Mouse (Mus musculus) brown adipose tissue, adult 24 weeks (tissue): ENCODE measurements around the gene Akap17b. TPM values are rescaled to one million over a fixed set of nuclear protein-coding genes. Genes with fewer than 3 reads are reported as not detected.
"Not testable (repeated sequence)": the region's sequence is repeated elsewhere in the genome, so short reads cannot be mapped to it uniquely, and the experiment has no call there.

Experiments
- H3K27ac ChIP-seq: fragments of 200-500 bp; replicated peaks from 2 replicates; pipeline ENCODE4 v1.5.1; 2012; ENCODE audit warnings: low read depth, mild to moderate bottlenecking, low read length
- H3K4me1 ChIP-seq: fragments of 200-500 bp; 2 replicates; pipeline ENCODE4 v1.6.1; 2012; ENCODE audit warnings: low read length, mixed read lengths; ENCODE audit not compliant: control insufficient read depth, insufficient read depth, insufficient read length
- H3K4me3 ChIP-seq: fragments of 200-500 bp; 2 replicates; pipeline ENCODE4 v1.5.1; 2012; ENCODE audit warnings: low read depth, mild to moderate bottlenecking, low read length, moderate library complexity; ENCODE audit not compliant: insufficient read depth
- polyA plus RNA-seq: library from polyadenylated mRNA; stranded (reverse); fragments of >200 nt; gene quantifications from 2 replicates; pipeline ENCODE4 v1.2.4, GENCODE M21; 2012; ENCODE audit not compliant: missing spikeins, insufficient read depth, insufficient read length

The Akap17b gene
- polyA plus RNA-seq, 1 experiment, result 0.79 TPM

DNA sequence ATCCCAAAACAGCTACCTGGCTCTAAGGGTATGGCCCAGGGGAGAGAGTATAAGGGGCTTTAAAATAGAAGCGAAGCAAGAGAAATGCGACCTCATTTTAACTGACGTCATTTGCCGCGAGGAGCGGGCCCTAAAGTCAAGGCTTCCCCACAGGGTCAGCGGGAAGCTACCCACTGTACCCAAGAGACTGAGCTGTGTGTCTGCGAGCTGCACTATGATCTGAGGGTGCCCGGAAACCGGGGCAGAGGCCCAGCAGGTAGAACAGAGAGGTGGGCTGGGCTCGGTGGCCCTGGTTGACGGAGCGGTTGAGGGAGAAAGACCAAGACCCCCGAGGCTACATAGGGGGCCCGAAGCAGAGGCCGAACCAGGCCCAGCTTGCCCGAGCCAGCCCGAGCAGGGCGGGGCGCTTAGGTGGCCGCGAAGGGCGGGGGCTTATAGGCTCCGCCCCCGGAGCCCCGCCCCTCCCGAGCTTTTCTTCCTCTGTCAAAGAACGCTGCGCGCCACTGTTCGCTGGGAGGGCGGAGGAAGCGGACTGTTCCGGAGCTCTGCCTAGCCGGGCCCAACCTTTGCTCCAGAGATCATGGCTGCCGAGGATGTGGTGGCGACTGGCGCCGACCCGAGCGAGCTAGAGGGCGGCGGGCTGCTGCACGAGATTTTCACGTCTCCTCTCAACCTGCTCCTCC, 47.3 kb downstream of the Akap17b start, which contains the start of gene Pgrmc1:
TSS of gene Pgrmc1 (plus strand) at position 500 of the 683 bp plus-strand sequence.
- H3K4me1 ChIP-seq, result peaks cover 3% of the 10 kb centered on the region; the same call in 1 of the 2 replicates
- peak within 1 kb of the TSS; percentile 96 for H3K27ac ChIP-seq
- H3K4me3 ChIP-seq, result peak within 1 kb of the TSS; percentile 99

DNA sequence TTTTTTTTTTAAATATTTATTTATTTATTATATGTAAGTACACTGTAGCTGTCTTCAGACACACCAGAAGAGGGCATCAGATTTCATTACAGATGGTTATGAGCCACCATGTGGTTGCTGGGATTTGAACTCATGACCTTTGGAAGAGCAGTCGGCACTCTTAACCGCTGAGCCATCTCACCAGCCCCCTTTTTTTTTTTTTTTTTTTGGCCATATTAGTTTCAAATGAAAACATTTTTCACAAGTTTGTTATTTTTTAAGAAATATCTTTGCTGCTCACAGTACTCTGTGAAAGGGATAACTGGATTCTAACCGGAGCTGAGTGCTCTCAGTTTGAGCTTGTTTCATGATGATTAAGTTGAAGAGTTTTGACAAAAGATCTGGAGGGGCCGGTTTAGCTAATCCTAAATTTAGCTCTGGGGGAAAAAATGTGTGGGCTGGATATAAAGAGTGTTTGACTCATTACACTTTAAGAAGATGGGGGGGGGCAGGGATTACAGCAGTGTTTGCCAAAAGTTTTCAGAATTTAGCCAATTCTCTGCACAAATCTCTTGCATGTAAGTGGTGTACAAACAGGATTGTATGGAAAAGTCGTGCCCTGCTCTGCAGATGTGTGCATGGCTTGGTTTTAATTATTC, 48.6 kb downstream of the Akap17b start:
- H3K27ac ChIP-seq, H3K4me1 ChIP-seq, H3K4me3 ChIP-seq: not testable (repeated sequence)

DNA sequence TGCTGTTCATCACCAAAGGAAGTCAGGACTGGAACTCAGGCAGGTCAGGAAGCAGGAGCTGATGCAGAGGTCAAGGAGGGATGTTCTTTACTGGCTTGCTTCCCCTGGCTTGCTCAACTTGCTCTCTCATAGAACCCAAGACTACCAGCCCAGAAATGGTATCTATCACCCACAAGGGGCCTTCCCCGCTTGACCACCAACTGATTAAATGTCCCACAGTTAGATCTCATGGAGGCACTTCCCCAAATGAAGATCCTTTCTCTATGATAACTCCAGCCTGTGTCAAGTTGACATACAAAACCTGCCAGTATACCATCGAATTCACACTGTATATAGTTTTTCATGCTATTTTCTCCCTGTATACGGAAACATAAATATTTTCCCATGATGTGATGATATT, 49.9 kb downstream of the Akap17b start:
- Histone ChIP-seq H3K4me1 (peaks cover 3% of the 10 kb centered on the region; the same call in 1 of the 2 replicates), H3K27ac (no peak overlapping the region), H3K4me3 (no peak overlapping the region)

DNA sequence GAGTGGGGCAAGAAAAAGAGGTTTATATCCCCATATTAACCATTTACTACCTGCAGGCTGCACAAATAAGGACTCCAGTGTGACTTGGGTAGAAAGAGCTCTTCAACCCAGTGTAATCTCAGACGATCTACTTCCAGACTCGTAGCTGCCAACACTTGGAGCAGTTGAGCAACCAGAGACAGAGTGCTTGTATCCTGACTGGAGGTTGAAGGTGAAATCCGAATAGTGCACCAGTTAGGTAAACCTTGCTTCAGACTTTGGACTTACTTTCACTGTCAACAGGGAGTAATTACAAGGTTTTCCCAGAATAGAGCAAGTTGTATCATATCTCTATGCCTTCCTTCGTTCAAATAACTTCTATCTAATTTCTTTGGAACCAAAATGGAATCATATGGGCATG, 53.7 kb downstream of the Akap17b start:
- H3K4me1 ChIP-seq, result no peaks in the 10 kb centered on the region
- H3K4me3 ChIP-seq, result no peak overlapping the region
- peak overlapping the region; percentile 17; the same call in 1 of the 2 replicates for H3K27ac ChIP-seq

DNA sequence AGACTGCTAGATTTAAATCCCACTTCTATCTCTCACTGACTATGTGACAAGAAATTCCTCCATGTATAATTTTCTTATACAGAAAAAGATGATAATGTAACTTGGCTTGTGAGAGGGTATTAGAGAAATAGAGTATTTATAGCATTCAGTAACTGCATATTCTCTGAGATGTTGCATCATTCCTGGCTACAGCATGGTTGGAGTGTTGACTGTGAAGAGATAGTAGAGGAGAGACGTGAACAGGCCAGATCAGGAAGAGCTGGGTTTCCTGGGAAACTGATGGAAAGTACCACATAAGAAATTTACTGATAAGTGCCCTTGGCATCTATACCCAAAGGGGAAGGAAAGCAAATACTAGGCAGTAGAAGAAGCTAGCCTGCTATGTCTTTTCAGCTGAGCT, 54.1 kb downstream of the Akap17b start:
- H3K4me1 ChIP-seq, result no peaks in the 10 kb centered on the region
- peak overlapping the region; percentile 17; the same call in 1 of the 2 replicates for H3K27ac ChIP-seq
- no peak overlapping the region for H3K4me3 ChIP-seq

DNA sequence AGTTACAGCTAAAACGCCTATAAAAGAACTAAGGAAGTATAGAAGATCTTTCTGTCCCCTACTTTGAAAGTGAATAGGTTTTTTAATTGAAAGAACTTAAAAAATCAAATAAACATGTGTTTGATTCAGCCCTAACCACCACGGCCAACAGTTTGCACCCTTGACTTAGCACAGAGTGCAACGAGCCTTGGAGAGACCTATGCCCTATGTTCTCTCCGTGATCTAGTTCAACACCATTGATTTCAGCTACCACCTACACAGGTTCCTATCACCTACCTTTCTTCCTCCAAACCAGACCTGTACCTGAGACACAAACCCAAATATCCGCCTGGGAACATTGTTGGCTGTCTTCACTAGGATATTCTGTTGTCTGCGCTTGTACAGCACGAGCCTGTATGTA, 54.9 kb downstream of the Akap17b start:
- H3K4me3 ChIP-seq, result no peak overlapping the region
- H3K4me1 ChIP-seq, result no peaks in the 10 kb centered on the region
- no peak overlapping the region for H3K27ac ChIP-seq

DNA sequence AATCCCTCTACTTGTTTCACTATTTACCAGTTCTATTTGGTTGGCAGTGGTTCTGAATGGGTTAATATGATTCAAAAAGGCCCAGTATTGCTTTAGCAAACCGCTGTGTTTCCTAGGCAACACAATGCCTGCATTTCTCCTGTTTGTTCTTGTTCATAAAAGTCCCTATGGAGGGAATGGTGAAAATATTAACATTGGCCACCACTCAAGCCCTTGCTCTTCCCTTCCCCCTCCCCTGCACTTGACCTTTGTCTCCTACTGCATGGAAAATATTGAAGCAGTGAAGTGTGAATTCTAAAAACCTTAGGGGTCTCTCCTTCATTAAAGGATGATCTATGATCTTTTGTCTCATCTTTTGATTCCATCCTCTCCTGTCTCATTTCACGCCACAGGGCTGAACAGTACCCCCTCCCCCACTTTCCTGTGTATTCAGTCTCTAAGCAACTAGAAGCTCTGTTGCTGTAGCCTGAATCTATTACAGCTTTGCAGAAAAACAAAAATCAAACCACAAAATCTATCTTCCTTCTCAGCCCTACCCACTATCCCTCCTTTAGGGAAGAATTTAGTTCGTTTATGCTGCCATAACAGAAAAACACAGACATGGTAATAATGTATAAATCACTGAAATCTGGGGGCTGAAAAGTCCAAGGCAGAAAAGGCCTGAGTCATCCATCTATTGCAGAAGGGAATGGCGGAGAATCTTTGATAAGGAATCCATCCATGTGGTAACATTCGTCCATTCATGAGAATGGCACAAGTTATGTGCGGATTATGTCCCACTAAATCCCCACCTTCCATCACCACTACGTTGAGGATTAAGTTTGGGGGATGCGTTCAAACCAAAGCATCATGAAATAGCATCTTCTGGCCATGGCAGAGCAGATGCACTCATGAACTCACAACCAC, 57.6 kb downstream of the Akap17b start:
- Histone ChIP-seq H3K27ac (no peak overlapping the region; the same call in 1 of the 2 replicates), H3K4me3 (no peak overlapping the region), H3K4me1 (no peaks in the 10 kb centered on the region)

DNA sequence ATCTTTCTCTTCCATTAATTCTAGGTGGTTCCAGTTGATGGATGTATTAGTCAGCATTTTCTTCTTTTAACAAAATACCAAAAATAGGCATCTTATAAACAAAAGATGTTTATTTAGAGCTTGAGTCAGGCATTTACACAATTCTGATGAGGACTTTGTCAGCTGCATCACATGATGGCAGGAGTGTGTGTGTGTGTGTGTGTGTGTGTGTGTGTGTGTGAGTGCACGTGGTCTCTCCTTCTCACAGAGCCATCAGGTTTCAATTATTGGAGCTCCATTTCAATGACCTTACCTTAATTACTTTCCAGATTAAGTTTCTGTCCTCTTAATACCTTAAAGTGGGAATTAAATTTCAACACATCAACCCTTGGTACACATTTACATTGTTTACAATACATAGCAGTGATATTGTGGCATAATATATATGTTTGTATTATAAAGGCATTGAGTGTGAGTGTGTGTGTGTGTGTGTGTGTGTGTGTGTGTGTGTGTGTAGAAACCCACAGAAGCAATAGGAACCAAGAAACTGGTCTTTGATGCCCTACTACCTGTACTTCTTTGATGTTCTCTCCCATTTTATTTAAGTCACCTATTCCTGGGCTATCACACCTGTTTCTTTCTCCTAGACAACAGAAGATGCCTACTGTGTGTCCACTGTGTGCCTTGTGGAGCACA, 58.4 kb downstream of the Akap17b start:
- Histone ChIP-seq H3K4me1 (no peaks in the 10 kb centered on the region), H3K27ac (no peak overlapping the region), H3K4me3 (no peak overlapping the region)

DNA sequence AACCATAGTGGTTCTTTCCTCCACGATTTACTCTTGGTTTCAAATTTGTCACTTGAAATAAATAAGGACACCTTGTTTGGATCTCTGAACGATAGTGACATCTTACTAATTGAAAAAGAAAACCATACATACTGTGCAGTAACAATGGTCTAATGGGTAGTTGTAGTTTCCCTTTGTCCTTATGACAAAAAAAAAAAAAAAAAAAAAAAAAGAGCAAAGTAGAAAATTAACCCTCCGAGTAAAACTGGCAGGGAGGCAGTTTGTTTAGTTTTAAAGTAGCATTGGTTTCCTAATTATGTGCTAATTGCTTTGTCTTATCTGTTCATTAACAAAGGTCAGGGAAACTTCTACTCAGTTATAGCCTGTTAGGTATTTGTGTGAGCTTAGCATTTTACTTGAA, 83.1 kb downstream of the Akap17b start:
- no peak overlapping the region for H3K4me3 ChIP-seq

DNA sequence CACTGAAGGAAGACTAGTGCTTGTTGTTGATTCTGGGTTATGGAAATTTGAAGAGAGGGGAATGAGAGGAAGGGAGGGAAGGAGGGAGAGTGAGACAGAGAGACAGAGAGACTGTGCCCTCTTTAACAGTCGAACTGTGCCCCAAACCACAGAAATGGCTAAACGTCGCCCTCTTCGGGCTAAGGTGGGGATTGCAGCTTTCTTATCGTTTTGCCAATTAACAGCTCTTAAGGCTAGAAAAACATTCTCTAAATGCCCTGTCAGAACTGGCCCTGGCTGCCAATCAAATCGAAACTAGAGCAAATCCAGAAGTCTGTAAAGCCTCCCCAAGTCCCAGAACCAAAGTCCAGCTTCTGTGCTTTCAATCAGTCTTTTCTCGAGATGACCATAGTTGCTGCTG, 83.5 kb downstream of the Akap17b start:
- H3K27ac ChIP-seq, result no peak overlapping the region
- H3K4me1 ChIP-seq, result no peaks in the 10 kb centered on the region
- H3K4me3 ChIP-seq, result 0 out of 2 replicates have a peak overlapping the region, but pooled peaks have one; percentile 24

More for the DNA sequence above, 83.1 kb downstream of the Akap17b start:
- Histone ChIP-seq H3K27ac (no peak overlapping the region), H3K4me1 (no peaks in the 10 kb centered on the region)

DNA sequence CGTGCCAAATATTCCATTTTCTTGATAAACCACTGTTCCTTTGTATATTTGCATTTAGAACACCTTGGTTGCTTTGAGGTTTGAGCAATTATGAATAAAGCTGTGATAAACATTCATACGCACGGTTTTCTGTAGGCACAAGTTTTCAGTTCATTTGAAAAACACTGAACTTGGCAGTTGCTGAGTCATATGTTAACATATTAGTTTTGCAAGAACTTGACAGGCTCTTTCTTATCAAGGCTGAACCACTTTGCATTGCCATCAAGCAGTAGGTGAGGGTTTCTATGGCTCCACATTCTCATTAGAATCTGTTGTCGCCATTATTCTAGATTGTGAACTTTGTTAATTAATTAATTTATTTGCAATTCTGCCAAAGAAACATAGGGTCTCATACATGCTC, 85.0 kb downstream of the Akap17b start:
- no peak overlapping the region for H3K4me3 ChIP-seq
- no peaks in the 10 kb centered on the region for H3K4me1 ChIP-seq
- H3K27ac ChIP-seq, result no peak overlapping the region

Other genes with a start within 250 kb of the Akap17b start
- gene Gm6268, start 244.1 kb downstream of the Akap17b start, polyA plus RNA-seq, result not detected in 2 replicates
- not detected in 2 replicates for gene Gm14569, start 153.6 kb downstream of the Akap17b start, polyA plus RNA-seq
- gene Pgrmc1, start 47.2 kb downstream of the Akap17b start, polyA plus RNA-seq, result 105 and 109 TPM in 2 replicates
- gene Slc25a43, start 98.3 kb upstream of the Akap17b start, polyA plus RNA-seq, result not detected in 2 replicates
- gene Slc25a5, start 150.3 kb upstream of the Akap17b start, polyA plus RNA-seq, result 955 and 1,042 TPM in 2 replicates
- 94.7 and 101 TPM in 2 replicates for gene Ube2a, start 228.5 kb upstream of the Akap17b start, polyA plus RNA-seq
- 54.0 and 56.6 TPM in 2 replicates for gene C330007P06Rik, start 228.7 kb upstream of the Akap17b start, polyA plus RNA-seq